15 mouse cellular contexts compared by ENCODE assay signal in the genomic region with DNA sequence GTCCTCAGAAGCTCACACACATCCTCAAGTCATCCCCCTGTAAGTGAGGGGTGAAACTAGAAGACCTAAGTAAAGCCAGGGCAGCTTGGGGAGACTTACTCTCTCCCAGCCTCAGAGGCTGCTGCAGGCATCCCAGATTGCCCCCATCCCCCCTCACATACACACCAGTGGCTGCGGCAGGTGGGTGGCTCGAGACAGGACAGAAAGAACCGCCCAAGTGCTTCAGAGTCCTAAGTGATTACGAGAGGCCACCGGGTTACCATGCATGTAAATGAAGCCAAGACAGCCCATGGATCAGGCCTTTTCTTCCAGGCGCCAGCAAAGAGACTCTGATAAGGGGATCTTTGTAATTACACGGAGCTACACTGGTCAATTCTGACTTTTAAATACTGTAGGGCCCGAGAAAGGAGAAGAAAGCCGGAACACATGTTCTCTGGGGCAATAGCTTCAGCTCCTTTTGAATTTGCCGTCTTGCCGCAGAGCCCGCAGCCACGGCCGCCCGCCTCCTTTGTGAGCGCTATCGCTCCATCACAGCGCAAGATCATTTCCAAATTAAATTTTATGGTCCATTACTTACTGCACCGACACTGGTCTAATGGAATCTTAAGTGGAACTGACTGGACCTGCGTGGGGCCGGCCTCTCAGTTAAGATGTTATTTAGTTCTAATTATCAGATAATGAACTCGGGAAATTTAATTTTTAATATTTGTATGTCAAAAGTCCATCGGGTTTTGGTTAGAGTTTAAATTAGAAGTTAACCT.
DNase-seq lines count a peak whose midpoint lies in the region; ATAC-seq and TF ChIP-seq lines count a peak whose summit lies in the region.
"Had no signal": no experiment of that assay in that cellular context is flagged by ENCODE, and none has a peak within 500 bp of the region (broad histone marks: within the 10 kb centered on the region; RNA-seq: fewer than 3 reads in every experiment).

No protein-coding gene starts in this region.

- H3K9me3 ChIP-seq in forebrain, embryonic 12.5 days, result no peaks in the 10 kb centered on the region
- H3K9me3 ChIP-seq in forebrain, postnatal 0 days (ENCODE audit: low read length), result no peaks in the 10 kb centered on the region
- no peaks in the 10 kb centered on the region for H3K9me3 ChIP-seq in hindbrain, embryonic 14.5 days (ENCODE audit: control insufficient read depth, low read length)
- no peaks in the 10 kb centered on the region for H3K9me3 ChIP-seq in midbrain, embryonic 14.5 days (ENCODE audit: control insufficient read depth, low read length)

- no peak for ATAC-seq in forebrain, embryonic 12.5 days (ENCODE audit: low FRiP score)
- ATAC-seq in forebrain, postnatal 0 days, result no peak
- ATAC-seq in hindbrain, embryonic 14.5 days (ENCODE audit: low FRiP score), result no peak; the same call in 1 of the 2 replicates
- no peak for ATAC-seq in midbrain, embryonic 14.5 days (ENCODE audit: low FRiP score, low TSS enrichment)

- no peak overlapping the region for H3K9ac ChIP-seq in forebrain, embryonic 12.5 days
- no peak overlapping the region for H3K9ac ChIP-seq in forebrain, postnatal 0 days
- H3K9ac ChIP-seq in hindbrain, embryonic 14.5 days, result no peak overlapping the region; the same call in 1 of the 2 replicates
- H3K9ac ChIP-seq in midbrain, embryonic 14.5 days (replicated peaks; ENCODE audit: low read length), result no peak overlapping the region

- 0 out of 2 replicates have a peak overlapping the region, but pooled peaks have one; percentile 11 for H3K4me2 ChIP-seq in forebrain, embryonic 12.5 days
- no peak overlapping the region for H3K4me2 ChIP-seq in forebrain, postnatal 0 days (ENCODE audit: low read depth)
- peak overlapping the region; percentile 15 for H3K4me2 ChIP-seq in hindbrain, embryonic 14.5 days (replicated peaks)
- H3K4me2 ChIP-seq in midbrain, embryonic 14.5 days (ENCODE audit: low read length), result peak overlapping the region; percentile 27; the same call in 1 of the 2 replicates

- H3K36me3 ChIP-seq in forebrain, embryonic 12.5 days (replicated peaks), result no peaks in the 10 kb centered on the region
- H3K36me3 ChIP-seq in forebrain, postnatal 0 days (ENCODE audit: insufficient read depth), result no peaks in the 10 kb centered on the region
- H3K36me3 ChIP-seq in hindbrain, embryonic 14.5 days (replicated peaks; ENCODE audit: control insufficient read depth, insufficient read depth), result no peaks in the 10 kb centered on the region
- H3K36me3 ChIP-seq in midbrain, embryonic 14.5 days (ENCODE audit: control insufficient read depth, insufficient read depth, low read length), result no peaks in the 10 kb centered on the region

- H3K27me3 ChIP-seq in forebrain, embryonic 12.5 days, result peaks cover 80% of the 10 kb centered on the region
- peaks cover under 1% of the 10 kb centered on the region; the same call in 1 of the 2 replicates for H3K27me3 ChIP-seq in forebrain, postnatal 0 days (ENCODE audit: insufficient read depth, low read length)
- H3K27me3 ChIP-seq in hindbrain, embryonic 14.5 days (ENCODE audit: control insufficient read depth, insufficient read depth, low read length), result peaks cover 34% of the 10 kb centered on the region
- H3K27me3 ChIP-seq in midbrain, embryonic 14.5 days (ENCODE audit: control insufficient read depth, insufficient read depth, low read length), result no peaks in the 10 kb centered on the region; the same call in 1 of the 2 replicates

- no peak for DNase-seq in forebrain, postnatal 0 days
- DNase-seq in MN1 (ENCODE audit: low spot score), result peak; percentile 73
- peak; percentile 49 for DNase-seq in hindbrain, embryonic 14.5 days (ENCODE audit: low spot score)
- DNase-seq in midbrain, embryonic 14.5 days, result peak; percentile 58
- DNase-seq in urinary bladder, postnatal 4 days (ENCODE audit: low spot score in 2 of 2), result no peak
- DNase-seq in spleen, postnatal 36 days (ENCODE audit: low spot score in 2 of 2), result no peak
- no peak for DNase-seq in right cerebral cortex, postnatal 14 days
- DNase-seq: cerebellum, adult 8-10 months; heart, adult 11 months; heart, postnatal 4 days; kidney, adult 8-10 months; left cerebral cortex, postnatal 4 days; thymus, postnatal 25 days had no signal

- H3K4me3 ChIP-seq in forebrain, embryonic 12.5 days (replicated peaks), result no peak overlapping the region
- H3K4me3 ChIP-seq in forebrain, postnatal 0 days (ENCODE audit: low read depth, low read length), result no peak overlapping the region
- no peak overlapping the region for H3K4me3 ChIP-seq in hindbrain, embryonic 14.5 days (replicated peaks; ENCODE audit: low read length)
- no peak overlapping the region for H3K4me3 ChIP-seq in midbrain, embryonic 14.5 days (replicated peaks; ENCODE audit: low read depth, low read length)

- 48% methylated on average over 23 of the region's 23 CpGs for WGBS in forebrain, embryonic 12.5 days
- 49% methylated on average over 23 of the region's 23 CpGs for whole genome bisulfite sequencing in forebrain, postnatal 0 days
- WGBS in hindbrain, embryonic 14.5 days, result 22% methylated on average over 23 of the region's 23 CpGs
- 17% methylated on average over 23 of the region's 23 CpGs for WGBS in midbrain, embryonic 14.5 days

- no peak overlapping the region for H3K27ac ChIP-seq in forebrain, embryonic 12.5 days
- H3K27ac ChIP-seq in forebrain, postnatal 0 days (ENCODE audit: low read depth, low read length), result no peak overlapping the region
- no peak overlapping the region for H3K27ac ChIP-seq in hindbrain, embryonic 14.5 days
- H3K27ac ChIP-seq in midbrain, embryonic 14.5 days (replicated peaks; ENCODE audit: low read depth, low read length), result no peak overlapping the region
- H3K27ac ChIP-seq: macrophage had no signal

- no peak for TF ChIP-seq CTCF in forebrain, postnatal 0 days (IDR thresholded peaks at IDR 0.05; ENCODE audit: low read depth)

- H3K4me1 ChIP-seq in forebrain, embryonic 12.5 days, result peaks cover 31% of the 10 kb centered on the region
- H3K4me1 ChIP-seq in forebrain, postnatal 0 days (ENCODE audit: insufficient read depth), result no peaks in the 10 kb centered on the region
- H3K4me1 ChIP-seq in hindbrain, embryonic 14.5 days (replicated peaks; ENCODE audit: control insufficient read depth, insufficient read depth, low read length), result peaks cover 16% of the 10 kb centered on the region
- H3K4me1 ChIP-seq in midbrain, embryonic 14.5 days (ENCODE audit: control insufficient read depth, insufficient read depth, low read length), result peaks cover 19% of the 10 kb centered on the region

Comparison
In these comparisons a context has a peak if more than half of its experiments do, and no peak if none do; other contexts are left out.
1. DNase-seq: peak in MN1 (single experiment), hindbrain, embryonic 14.5 days (single experiment) and midbrain, embryonic 14.5 days (single experiment); none in forebrain, postnatal 0 days (single experiment), urinary bladder, postnatal 4 days (0 of 2), spleen, postnatal 36 days (0 of 2) and right cerebral cortex, postnatal 14 days (single experiment).